In genomic region chr3:33956625-33957023, GRCm38 (mm10) we compare ENCODE assay signal across 8 mouse cellular contexts.
A peak's percentile ranks its signal among the peaks of the same experiment; 100 is the strongest.
DNase-seq lines count a peak whose midpoint lies in the region; ATAC-seq and TF ChIP-seq lines count a peak whose summit lies in the region.
"Had no signal": no experiment of that assay in that cellular context is flagged by ENCODE, and none has a peak within 500 bp of the region (broad histone marks: within the 10 kb centered on the region; RNA-seq: fewer than 3 reads in every experiment).

No protein-coding gene starts in this region.

- TF ChIP-seq RAD21 in MEL (IDR thresholded peaks at IDR 0.05; ENCODE audit: low read depth, low read length), result no peak

- H3K9me3 ChIP-seq in heart, postnatal 0 days (replicated peaks; ENCODE audit: control insufficient read depth, low read length), result no peaks in the 10 kb centered on the region
- H3K9me3 ChIP-seq in MEL (replicated peaks; ENCODE audit: insufficient read depth, low read length), result no peaks in the 10 kb centered on the region
- no peaks in the 10 kb centered on the region for H3K9me3 ChIP-seq in midbrain, embryonic 11.5 days (ENCODE audit: control insufficient read depth, low read length)
- H3K9me3 ChIP-seq: limb, embryonic 12.5 days had no signal

- H3K79me2 ChIP-seq in MEL (ENCODE audit: control insufficient read depth, insufficient read depth, low read length, poor library complexity), result no peaks in the 10 kb centered on the region

- no peak for TF ChIP-seq POLR2A in MEL (IDR thresholded peaks at IDR 0.05; ENCODE audit: control insufficient read depth in 1 of 2, insufficient read depth in 1 of 2, low read depth in 1 of 2, low read length in 2 of 2, poor library complexity in 1 of 2)

- no peak overlapping the region for H3K4me3 ChIP-seq in heart, postnatal 0 days (ENCODE audit: low read depth, low read length)
- H3K4me3 ChIP-seq in MEL (ENCODE audit: control insufficient read depth in 1 of 2, insufficient read depth in 1 of 2, low read depth in 2 of 2, low read length in 2 of 2), result no peak overlapping the region
- H3K4me3 ChIP-seq in midbrain, embryonic 11.5 days (ENCODE audit: low read depth, low read length), result no peak overlapping the region

- no peak overlapping the region for H3K27ac ChIP-seq in heart, postnatal 0 days (ENCODE audit: low read depth)
- no peak overlapping the region for H3K27ac ChIP-seq in MEL (ENCODE audit: control insufficient read depth, low read depth, low read length)
- no peak overlapping the region for H3K27ac ChIP-seq in midbrain, embryonic 11.5 days (ENCODE audit: low read depth, low read length)
- H3K27ac ChIP-seq: limb, embryonic 12.5 days had no signal

- peaks cover 7% of the 10 kb centered on the region; the same call in 1 of the 2 replicates for H3K27me3 ChIP-seq in heart, postnatal 0 days (ENCODE audit: control insufficient read depth, insufficient read depth, low read length)
- no peaks in the 10 kb centered on the region for H3K27me3 ChIP-seq in MEL (ENCODE audit: control insufficient read depth in 1 of 2, insufficient read depth in 2 of 2, low read length in 2 of 2)
- peaks cover 8% of the 10 kb centered on the region; the same call in 1 of the 2 replicates for H3K27me3 ChIP-seq in midbrain, embryonic 11.5 days (ENCODE audit: control insufficient read depth, insufficient read depth, low read length)

- no peak for TF ChIP-seq CTCF in heart, postnatal 0 days (IDR thresholded peaks at IDR 0.05; ENCODE audit: low read depth)
- TF ChIP-seq CTCF in MEL (IDR thresholded peaks at IDR 0.05 in 2 of 3, conservative IDR thresholded peaks at IDR 0.05 in 1 of 3; ENCODE audit: control insufficient read depth in 1 of 3, insufficient read depth in 1 of 3, low read depth in 2 of 3, low read length in 3 of 3, poor library complexity in 1 of 3, severe bottlenecking in 1 of 3), result no peak

- TF ChIP-seq EP300 in heart, postnatal 0 days (IDR thresholded peaks at IDR 0.05; ENCODE audit: low read depth), result no peak
- TF ChIP-seq EP300 in MEL (IDR thresholded peaks at IDR 0.05; ENCODE audit: low read depth in 1 of 2, low read length in 2 of 2), result no peak

- intact Hi-C loops in heart, postnatal 10 days (cut with DNase I), result loop anchor here (5.0 to 10.0 kb wide), 6 partner anchors 96 to 1148 kb away; partner anchors contain the start of gene Dnajc19

- no peak overlapping the region for H3K9ac ChIP-seq in heart, postnatal 0 days (replicated peaks; ENCODE audit: low read depth, low read length)
- no peak overlapping the region for H3K9ac ChIP-seq in MEL (ENCODE audit: control insufficient read depth, low read depth, low read length, poor library complexity, severe bottlenecking)
- no peak overlapping the region for H3K9ac ChIP-seq in midbrain, embryonic 11.5 days (ENCODE audit: low read length)
- H3K9ac ChIP-seq: limb, embryonic 12.5 days had no signal

- no peak for ATAC-seq in heart, postnatal 0 days (ENCODE audit: insufficient read depth, low read depth)
- 0 out of 2 replicates have a peak, but pooled peaks have one; percentile 12 for ATAC-seq in midbrain, embryonic 11.5 days (ENCODE audit: low FRiP score)

- H3K36me3 ChIP-seq in heart, postnatal 0 days (replicated peaks; ENCODE audit: control insufficient read depth, insufficient read depth, low read length), result no peaks in the 10 kb centered on the region
- H3K36me3 ChIP-seq in MEL (ENCODE audit: control insufficient read depth in 1 of 2, insufficient read depth in 2 of 2, low read length in 2 of 2), result peaks cover 0 to 3% of the 10 kb centered on the region in 2 experiments; a peak in 2 of 4 replicates
- no peaks in the 10 kb centered on the region for H3K36me3 ChIP-seq in midbrain, embryonic 11.5 days (ENCODE audit: control insufficient read depth, insufficient read depth, low read length)
- H3K36me3 ChIP-seq: limb, embryonic 12.5 days had no signal

- 36% methylated on average over 3 of the region's 3 CpGs for WGBS in heart, postnatal 0 days
- 43% methylated on average over 3 of the region's 3 CpGs for WGBS in midbrain, embryonic 11.5 days

- H3K4me2 ChIP-seq in heart, postnatal 0 days (ENCODE audit: low read depth, low read length), result peak overlapping the region; percentile 43; the same call in 1 of the 2 replicates
- H3K4me2 ChIP-seq in midbrain, embryonic 11.5 days, result 0 out of 2 replicates have a peak overlapping the region, but pooled peaks have one; percentile 20

- DNase-seq in heart, postnatal 0 days (ENCODE audit: low spot score), result no peak
- DNase-seq in heart, postnatal 10 days, result no peak
- peak; percentile 58 for DNase-seq in CD4-positive helper T cell, adult 2 months (ENCODE audit: low read depth, low spot score)
- peak; percentile 30 for DNase-seq in MEL (ENCODE audit: low read depth, low spot score)
- DNase-seq in midbrain, embryonic 11.5 days (ENCODE audit: low spot score, missing footprints), result no peak
- no peak for DNase-seq in adrenal gland, adult 18-20 months (ENCODE audit: low spot score in 2 of 2)
- DNase-seq in urinary bladder, postnatal 36 days (ENCODE audit: low spot score in 2 of 2), result no peak

- H3K4me1 ChIP-seq in heart, postnatal 0 days (ENCODE audit: control insufficient read depth, insufficient read depth), result 0 out of 2 replicates have a peak, but pooled peaks cover 5% of the 10 kb centered on the region
- H3K4me1 ChIP-seq in MEL (ENCODE audit: control insufficient read depth in 1 of 2, insufficient read depth in 2 of 2, low read length in 2 of 2), result peaks cover 0 to 5% of the 10 kb centered on the region in 2 experiments; a peak in 2 of 4 replicates
- H3K4me1 ChIP-seq in midbrain, embryonic 11.5 days (ENCODE audit: control insufficient read depth, insufficient read depth, low read length), result peaks cover 9% of the 10 kb centered on the region

TF ChIP-seq in MEL, 35 proteins besides CTCF, POLR2A, EP300 and RAD21:
- TF ChIP-seq MXI1 (IDR thresholded peaks at IDR 0.05; ENCODE audit: low read depth, low read length) (no peak), TBP (IDR thresholded peaks at IDR 0.05; ENCODE audit: low read depth, low read length) (no peak), CHD1 (IDR thresholded peaks at IDR 0.05; ENCODE audit: low read depth, low read length) (no peak), BHLHE40 (IDR thresholded peaks at IDR 0.05; ENCODE audit: borderline replicate concordance, low read depth, low read length) (no peak)

Comparison
In these comparisons a context has a peak if more than half of its experiments do, and no peak if none do; other contexts are left out.
1. DNase-seq: peak in CD4-positive helper T cell, adult 2 months (single experiment) and MEL (single experiment); none in heart, postnatal 0 days (single experiment), heart, postnatal 10 days (0 of 2), midbrain, embryonic 11.5 days (single experiment), adrenal gland, adult 18-20 months (0 of 2) and urinary bladder, postnatal 36 days (0 of 2).